Mouse (Mus musculus) liver, embryonic 13.5 days (tissue): Measurements from ENCODE around the gene Tmem132c. TPM values are rescaled to one million over a fixed set of nuclear protein-coding genes. Genes with fewer than 3 reads are reported as not detected.
"Not testable (repeated sequence)": the region's sequence is repeated elsewhere in the genome, so short reads cannot be mapped to it uniquely, and the experiment has no call there.

ENCODE experiments used
- ATAC-seq: fragments of 200-750 bp; cut with Nextera tagmentation; 2 replicates; pipeline ENCODE4 v1.8.0; 2017; ENCODE audit warnings: low read depth, mild to moderate bottlenecking, moderate number of reproducible peaks, moderate library complexity
- DNase-seq: peaks from one replicate; pipeline ENCODE4 v3.0.0; 2022
- H3K27ac ChIP-seq: fragments of 300-500 bp; sonication (generic); 2 replicates; pipeline ENCODE4 v1.5.1; 2015; ENCODE audit warnings: moderate library complexity, mild to moderate bottlenecking, inconsistent platforms
- H3K27me3 ChIP-seq: fragments of 300-500 bp; sonication (generic); 2 replicates; pipeline ENCODE4 v1.6.1; 2015; ENCODE audit warnings: mild to moderate bottlenecking, inconsistent platforms
- H3K36me3 ChIP-seq: fragments of 300-500 bp; sonication (generic); 2 replicates; pipeline ENCODE4 v1.6.1; 2015; ENCODE audit warnings: mild to moderate bottlenecking, inconsistent platforms
- H3K4me1 ChIP-seq: fragments of 300-500 bp; sonication (generic); replicated peaks from 2 replicates; pipeline ENCODE4 v1.6.1; 2015; ENCODE audit warnings: inconsistent platforms
- H3K4me2 ChIP-seq: fragments of 300-500 bp; sonication (generic); 2 replicates; pipeline ENCODE4 v1.6.1; 2015; ENCODE audit warnings: inconsistent platforms, mild to moderate bottlenecking, moderate library complexity
- H3K4me3 ChIP-seq: fragments of 300-500 bp; sonication (generic); replicated peaks from 2 replicates; pipeline ENCODE4 v1.5.1; 2015; ENCODE audit warnings: mild to moderate bottlenecking, inconsistent platforms
- H3K9ac ChIP-seq: fragments of 300-500 bp; sonication (generic); 2 replicates; pipeline ENCODE4 v1.6.1; 2015; ENCODE audit warnings: mild to moderate bottlenecking, inconsistent platforms
- H3K9me3 ChIP-seq: fragments of 300-500 bp; sonication (generic); replicated peaks from 2 replicates; pipeline ENCODE4 v1.6.1; 2016; ENCODE audit warnings: inconsistent platforms
- WGBS: fragments of 180-500 bp; shearing (Covaris S2); methylation state at CpG from one replicate; pipeline ENCODE4 v1.1.7; 2015; ENCODE audit not compliant: insufficient replicate concordance; 5-methylcytosine and 5-hydroxymethylcytosine counted together
- polyA plus RNA-seq: library from polyadenylated mRNA; unstranded; fragments of >200 nt; fragmentation: Nextera tagmentation; extraction: Ambion mirVana; gene quantifications from 2 replicates; pipeline ENCODE4 v1.2.1, GENCODE M21; 2015

Tmem132c gene
- polyA plus RNA-seq, 1 experiment from 2014 or later = 0.16 TPM

GRCm38 (mm10) chr5:127346364-127346763 lies 104.8 kb downstream of the Tmem132c start:
- no peak overlapping the region for H3K9ac ChIP-seq
- no peak for ATAC-seq

GRCm38 (mm10) chr5:127347053-127347748 lies 105.6 kb downstream of the Tmem132c start:
- ATAC-seq = no peak
- WGBS = 63% methylated on average over 12 of the region's 12 CpGs

More at GRCm38 (mm10) chr5:127346364-127346763, 104.8 kb downstream of the Tmem132c start:
- Histone ChIP-seq H3K4me2 (no peak overlapping the region), H3K9me3 (0 out of 2 replicates have a peak, but pooled peaks cover 4% of the 10 kb centered on the region), H3K4me1 (no peaks in the 10 kb centered on the region), H3K36me3 (no peaks in the 10 kb centered on the region), H3K27ac (no peak overlapping the region), H3K4me3 (no peak overlapping the region), H3K27me3 (no peaks in the 10 kb centered on the region)
- WGBS = 76% methylated on average over 2 of the region's 2 CpGs
- no peak for DNase-seq

GRCm38 (mm10) chr5:127349221-127350065 lies 107.8 kb downstream of the Tmem132c start:
- no peak overlapping the region for H3K27ac ChIP-seq
- no peak for DNase-seq
- H3K9ac ChIP-seq = no peak overlapping the region
- no peak for ATAC-seq
- H3K36me3 ChIP-seq = no peaks in the 10 kb centered on the region
- WGBS = 63% methylated on average over 9 of the region's 9 CpGs
- no peaks in the 10 kb centered on the region for H3K27me3 ChIP-seq
- H3K9me3 ChIP-seq = 0 out of 2 replicates have a peak, but pooled peaks cover 4% of the 10 kb centered on the region
- no peak overlapping the region for H3K4me3 ChIP-seq
- no peak overlapping the region for H3K4me2 ChIP-seq
- H3K4me1 ChIP-seq = no peaks in the 10 kb centered on the region

More at GRCm38 (mm10) chr5:127347053-127347748, 105.6 kb downstream of the Tmem132c start:
- Histone ChIP-seq H3K4me1 (no peaks in the 10 kb centered on the region), H3K27me3 (no peaks in the 10 kb centered on the region), H3K9me3 (0 out of 2 replicates have a peak, but pooled peaks cover 4% of the 10 kb centered on the region), H3K4me3 (no peak overlapping the region), H3K4me2 (no peak overlapping the region), H3K9ac (no peak overlapping the region), H3K36me3 (no peaks in the 10 kb centered on the region), H3K27ac (no peak overlapping the region)
- DNase-seq = no peak

- no peaks in the 10 kb centered on the region for H3K36me3 ChIP-seq
- DNase-seq = no peak
Measured at GRCm38 (mm10) chr5:127353002-127353401, 111.4 kb downstream of the Tmem132c start.

GRCm38 (mm10) chr5:127355836-127356235 lies 114.2 kb downstream of the Tmem132c start:
- ATAC-seq = no peak
- H3K27ac ChIP-seq = no peak overlapping the region
- no peaks in the 10 kb centered on the region for H3K27me3 ChIP-seq
- H3K4me2 ChIP-seq = no peak overlapping the region
- no peak for DNase-seq
- H3K9ac ChIP-seq = no peak overlapping the region
- peaks cover 12% of the 10 kb centered on the region for H3K9me3 ChIP-seq
- no peaks in the 10 kb centered on the region for H3K4me1 ChIP-seq
- no peaks in the 10 kb centered on the region for H3K36me3 ChIP-seq
- 36% methylated on average over 8 of the region's 8 CpGs for WGBS
- H3K4me3 ChIP-seq = no peak overlapping the region

More at GRCm38 (mm10) chr5:127353002-127353401, 111.4 kb downstream of the Tmem132c start:
- Histone ChIP-seq H3K4me2 (no peak overlapping the region), H3K9ac (no peak overlapping the region), H3K9me3 (0 out of 2 replicates have a peak, but pooled peaks cover 8% of the 10 kb centered on the region), H3K4me1 (no peaks in the 10 kb centered on the region), H3K27ac (no peak overlapping the region), H3K4me3 (no peak overlapping the region), H3K27me3 (no peaks in the 10 kb centered on the region)
- no peak for ATAC-seq
- WGBS = 32% methylated on average over 2 of the region's 2 CpGs

GRCm38 (mm10) chr5:127357878-127358277 lies 116.3 kb downstream of the Tmem132c start:
- not testable (repeated sequence) for H3K27ac ChIP-seq, H3K27me3 ChIP-seq, ATAC-seq, DNase-seq, H3K4me3 ChIP-seq, H3K9ac ChIP-seq, H3K4me1 ChIP-seq, H3K4me2 ChIP-seq, H3K36me3 ChIP-seq
- H3K9me3 ChIP-seq = peaks cover 19% of the 10 kb centered on the region
- WGBS = 60% methylated on average over 4 of the region's 4 CpGs

GRCm38 (mm10) chr5:127361145-127361544 lies 119.5 kb downstream of the Tmem132c start:
- H3K9ac ChIP-seq = no peak overlapping the region
- no peak overlapping the region for H3K27ac ChIP-seq
- H3K4me1 ChIP-seq = no peaks in the 10 kb centered on the region
- H3K36me3 ChIP-seq = no peaks in the 10 kb centered on the region
- ATAC-seq (no peak), DNase-seq (no peak)
- peaks cover 15% of the 10 kb centered on the region for H3K9me3 ChIP-seq
- no peak overlapping the region for H3K4me3 ChIP-seq
- 45% methylated on average over 8 of the region's 8 CpGs for WGBS
- H3K27me3 ChIP-seq = no peaks in the 10 kb centered on the region
- no peak overlapping the region for H3K4me2 ChIP-seq

GRCm38 (mm10) chr5:127365061-127365460 lies 123.5 kb downstream of the Tmem132c start:
- WGBS = 7% methylated on average over 1 of the region's 1 CpGs
- Histone ChIP-seq H3K9me3 (0 out of 2 replicates have a peak, but pooled peaks cover 8% of the 10 kb centered on the region), H3K4me2 (no peak overlapping the region), H3K27ac (no peak overlapping the region), H3K9ac (no peak overlapping the region), H3K27me3 (no peaks in the 10 kb centered on the region), H3K36me3 (no peaks in the 10 kb centered on the region), H3K4me1 (no peaks in the 10 kb centered on the region), H3K4me3 (no peak overlapping the region)
- no peak for ATAC-seq
- no peak for DNase-seq

GRCm38 (mm10) chr5:127368191-127368590 lies 126.6 kb downstream of the Tmem132c start:
- H3K9me3 ChIP-seq = no peaks in the 10 kb centered on the region
- no peak overlapping the region for H3K27ac ChIP-seq
- H3K4me3 ChIP-seq = no peak overlapping the region
- H3K9ac ChIP-seq = no peak overlapping the region
- no peak for ATAC-seq
- H3K4me2 ChIP-seq = no peak overlapping the region
- H3K36me3 ChIP-seq = no peaks in the 10 kb centered on the region
- H3K27me3 ChIP-seq = no peaks in the 10 kb centered on the region
- no peaks in the 10 kb centered on the region for H3K4me1 ChIP-seq
- WGBS = 73% methylated on average over 3 of the region's 3 CpGs
- no peak for DNase-seq

GRCm38 (mm10) chr5:127369812-127370211 lies 128.2 kb downstream of the Tmem132c start:
- Histone ChIP-seq H3K9ac (no peak overlapping the region), H3K4me3 (no peak overlapping the region), H3K27ac (no peak overlapping the region), H3K4me1 (no peaks in the 10 kb centered on the region), H3K27me3 (no peaks in the 10 kb centered on the region), H3K4me2 (no peak overlapping the region), H3K9me3 (peaks cover 5% of the 10 kb centered on the region; the same call in 1 of the 2 replicates), H3K36me3 (no peaks in the 10 kb centered on the region)
- DNase-seq = no peak
- ATAC-seq = no peak
- 57% methylated on average over 7 of the region's 7 CpGs for WGBS

- 42% methylated on average over 3 of the region's 3 CpGs for WGBS
- Histone ChIP-seq H3K4me3 (no peak overlapping the region), H3K27ac (no peak overlapping the region), H3K9me3 (peaks cover 12% of the 10 kb centered on the region; the same call in 1 of the 2 replicates), H3K4me1 (no peaks in the 10 kb centered on the region), H3K4me2 (no peak overlapping the region), H3K36me3 (no peaks in the 10 kb centered on the region), H3K9ac (no peak overlapping the region), H3K27me3 (no peaks in the 10 kb centered on the region)
- no peak for DNase-seq
- no peak for ATAC-seq
Measured at GRCm38 (mm10) chr5:127370503-127370902, 128.9 kb downstream of the Tmem132c start.
